Mouse (Mus musculus): ENCODE measurements around the gene Pnpla6. TPM values are rescaled to one million over a fixed set of nuclear protein-coding genes. Genes with fewer than 3 reads are reported as not detected.

The Pnpla6 gene
- polyA plus RNA-seq, 1 experiment, result 28.0 TPM

DNA sequence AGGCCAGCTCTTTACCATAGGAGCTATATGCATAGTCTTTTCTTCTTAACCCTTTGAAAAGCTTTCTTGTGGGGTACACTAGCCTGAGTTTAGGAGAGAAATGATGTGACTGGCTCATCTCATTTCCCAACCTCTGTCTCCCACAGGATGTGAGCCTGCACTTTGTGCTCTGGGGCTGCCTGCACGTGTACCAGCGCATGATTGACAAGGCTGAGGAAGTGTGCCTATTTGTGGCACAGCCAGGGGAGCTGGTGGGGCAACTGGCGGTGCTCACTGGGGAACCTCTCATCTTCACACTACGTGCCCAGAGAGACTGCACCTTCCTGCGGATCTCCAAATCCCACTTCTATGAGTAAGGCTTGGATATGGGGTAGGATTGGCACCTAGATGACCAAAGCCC, 15.6 kb downstream of the Pnpla6 start:
- H3K4me3 ChIP-seq (ENCODE audit: insufficient read depth, low read length), result no peak overlapping the region
- no peak overlapping the region for H3K27ac ChIP-seq (ENCODE audit: insufficient read depth, low read length)
- TF ChIP-seq CTCF (IDR thresholded peaks at IDR 0.05; ENCODE audit: borderline replicate concordance, insufficient read depth, low read length) (no peak), POLR2A (IDR thresholded peaks at IDR 0.05; ENCODE audit: low read depth, low read length) (no peak)
- no peaks in the 10 kb centered on the region for H3K4me1 ChIP-seq (ENCODE audit: control insufficient read depth, insufficient read depth, low read length)

DNA sequence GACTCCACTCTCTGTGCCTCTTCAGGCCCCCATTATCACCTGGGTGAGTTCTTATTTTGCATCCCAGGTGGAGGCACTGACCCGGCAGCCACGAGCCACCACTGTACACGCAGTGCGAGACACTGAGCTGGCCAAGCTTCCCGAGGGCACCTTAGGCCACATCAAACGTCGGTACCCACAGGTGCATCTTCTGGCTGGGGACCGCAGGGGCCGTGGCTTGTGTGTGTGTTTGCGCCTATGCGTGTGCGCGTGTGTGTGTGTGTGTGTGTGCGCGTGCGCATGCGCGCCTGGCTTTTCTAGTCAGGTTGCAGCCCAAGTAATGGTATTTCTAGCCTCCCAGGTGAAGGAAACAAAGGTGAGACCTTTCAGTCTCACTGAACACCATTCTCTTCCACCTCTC, 16.8 kb downstream of the Pnpla6 start:
- Histone ChIP-seq H3K4me3 (ENCODE audit: insufficient read depth, low read length) (no peak overlapping the region), H3K27ac (ENCODE audit: insufficient read depth, low read length) (no peak overlapping the region), H3K4me1 (ENCODE audit: control insufficient read depth, insufficient read depth, low read length) (no peaks in the 10 kb centered on the region)
- no peak for TF ChIP-seq POLR2A (IDR thresholded peaks at IDR 0.05; ENCODE audit: low read depth, low read length)

DNA sequence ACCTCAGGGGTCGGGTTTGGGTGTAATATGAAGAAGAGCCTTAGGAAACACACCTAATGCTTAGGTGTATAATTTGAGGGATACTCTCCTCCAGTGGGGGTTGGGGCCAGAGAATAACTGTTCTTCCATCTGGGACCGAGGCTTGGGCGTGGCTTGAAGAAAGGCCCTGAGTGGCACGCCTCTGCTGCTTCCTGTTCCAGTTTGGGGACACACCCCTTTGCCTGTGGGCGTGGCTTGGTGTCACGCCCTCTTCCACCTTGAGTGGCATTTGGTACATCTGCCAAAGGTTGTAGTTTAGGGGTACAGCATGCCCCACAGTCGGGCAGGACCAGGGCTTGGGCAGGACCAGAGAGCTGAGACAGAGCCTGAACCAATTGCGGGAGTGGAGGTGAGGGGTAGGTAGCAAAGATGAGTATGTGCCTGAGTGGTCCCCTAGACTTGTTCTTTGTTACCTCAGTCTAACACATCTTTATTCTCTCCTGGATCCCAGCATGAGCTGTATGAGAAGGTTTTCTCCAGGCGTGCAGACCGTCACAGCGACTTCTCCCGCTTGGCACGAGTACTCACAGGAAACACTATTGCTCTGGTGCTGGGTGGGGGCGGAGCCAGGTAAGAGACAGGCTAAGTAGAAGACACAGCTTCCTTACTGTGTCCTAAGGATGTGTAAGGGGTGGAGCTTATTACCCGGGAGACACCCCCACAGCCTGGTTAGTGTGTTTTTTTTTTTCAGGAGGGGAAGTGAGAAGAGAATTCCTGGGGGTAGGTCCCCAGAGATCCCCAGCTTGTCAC, 21.1 kb downstream of the Pnpla6 start:
- TF ChIP-seq POLR2A (IDR thresholded peaks at IDR 0.05; ENCODE audit: low read depth, low read length), result no peak
- no peak for TF ChIP-seq CTCF (IDR thresholded peaks at IDR 0.05; ENCODE audit: borderline replicate concordance, insufficient read depth, low read length)
- Histone ChIP-seq H3K27ac (ENCODE audit: insufficient read depth, low read length) (no peak overlapping the region), H3K4me1 (ENCODE audit: control insufficient read depth, insufficient read depth, low read length) (no peaks in the 10 kb centered on the region), H3K4me3 (ENCODE audit: insufficient read depth, low read length) (no peak overlapping the region)

DNA sequence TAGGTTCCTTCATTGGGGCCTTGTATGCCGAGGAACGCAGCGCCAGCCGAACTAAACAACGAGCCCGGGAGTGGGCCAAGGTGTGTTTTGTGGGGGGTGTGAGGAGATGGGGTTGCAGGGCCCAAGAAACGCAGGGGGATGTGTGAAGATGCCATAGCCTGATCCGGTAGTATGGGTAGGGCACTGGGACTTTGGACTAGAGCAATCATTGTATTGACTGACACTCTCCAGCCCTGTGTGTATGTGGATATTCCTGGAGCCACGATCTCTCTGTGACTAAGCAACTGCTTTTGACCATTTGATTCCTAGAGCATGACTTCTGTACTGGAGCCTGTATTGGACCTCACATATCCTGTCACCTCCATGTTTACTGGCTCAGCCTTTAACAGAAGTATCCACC, 21.8 kb downstream of the Pnpla6 start:
- no peak overlapping the region for H3K27ac ChIP-seq (ENCODE audit: insufficient read depth, low read length)
- H3K4me1 ChIP-seq (ENCODE audit: control insufficient read depth, insufficient read depth, low read length), result no peaks in the 10 kb centered on the region
- TF ChIP-seq POLR2A (IDR thresholded peaks at IDR 0.05; ENCODE audit: low read depth, low read length), result no peak
- TF ChIP-seq CTCF (IDR thresholded peaks at IDR 0.05; ENCODE audit: borderline replicate concordance, insufficient read depth, low read length), result no peak
- no peak overlapping the region for H3K4me3 ChIP-seq (ENCODE audit: insufficient read depth, low read length)

DNA sequence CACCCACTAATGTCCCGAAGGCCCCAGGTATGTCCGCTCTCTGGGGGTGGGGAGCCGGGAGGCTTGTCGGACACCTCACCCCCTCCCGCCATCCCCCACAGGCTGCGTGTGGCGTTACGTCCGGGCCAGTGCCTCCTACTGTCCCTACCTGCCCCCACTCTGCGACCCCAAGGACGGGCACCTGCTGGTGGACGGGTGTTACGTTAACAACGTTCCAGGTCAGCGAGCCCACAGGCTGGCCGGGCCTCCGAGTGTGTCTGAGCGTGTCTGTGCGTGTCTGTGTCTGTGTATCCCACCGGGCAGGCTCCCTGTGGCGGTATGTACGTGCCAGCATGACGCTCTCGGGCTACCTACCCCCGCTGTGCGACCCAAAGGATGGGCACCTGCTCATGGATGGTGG, 22.5 kb downstream of the Pnpla6 start:
- H3K27ac ChIP-seq (ENCODE audit: insufficient read depth, low read length), result no peak overlapping the region

DNA sequence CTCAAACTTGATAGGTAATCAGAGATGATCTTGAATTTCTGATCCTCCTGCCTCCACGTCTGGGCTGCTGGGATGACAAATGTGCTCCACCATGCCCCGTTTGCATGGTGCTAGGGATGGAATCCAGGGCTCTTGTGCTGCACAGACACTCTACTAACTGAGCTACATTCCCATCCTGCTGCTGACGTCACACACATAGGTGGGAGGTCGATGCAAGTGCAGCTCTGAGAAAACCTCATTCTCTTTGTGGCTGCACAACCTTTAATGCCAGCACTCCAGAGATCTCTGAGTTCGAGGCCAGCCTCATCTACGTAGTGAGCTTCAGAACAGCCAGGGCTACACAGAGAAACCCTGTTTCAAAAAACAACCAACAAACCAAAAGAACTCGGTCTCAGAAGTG, 24.0 kb downstream of the Pnpla6 start:
- H3K4me1 ChIP-seq (ENCODE audit: control insufficient read depth, insufficient read depth, low read length), result no peaks in the 10 kb centered on the region
- no peak for TF ChIP-seq POLR2A (IDR thresholded peaks at IDR 0.05; ENCODE audit: low read depth, low read length)
- TF ChIP-seq CTCF (IDR thresholded peaks at IDR 0.05; ENCODE audit: borderline replicate concordance, insufficient read depth, low read length), result no peak
- no peak overlapping the region for H3K4me3 ChIP-seq (ENCODE audit: insufficient read depth, low read length)
- H3K27ac ChIP-seq (ENCODE audit: insufficient read depth, low read length), result no peak overlapping the region

More for the DNA sequence above, 22.5 kb downstream of the Pnpla6 start:
- H3K4me1 ChIP-seq (ENCODE audit: control insufficient read depth, insufficient read depth, low read length), result no peaks in the 10 kb centered on the region
- H3K4me3 ChIP-seq (ENCODE audit: insufficient read depth, low read length), result no peak overlapping the region
- TF ChIP-seq CTCF (IDR thresholded peaks at IDR 0.05; ENCODE audit: borderline replicate concordance, insufficient read depth, low read length), result no peak
- TF ChIP-seq POLR2A (IDR thresholded peaks at IDR 0.05; ENCODE audit: low read depth, low read length), result no peak

DNA sequence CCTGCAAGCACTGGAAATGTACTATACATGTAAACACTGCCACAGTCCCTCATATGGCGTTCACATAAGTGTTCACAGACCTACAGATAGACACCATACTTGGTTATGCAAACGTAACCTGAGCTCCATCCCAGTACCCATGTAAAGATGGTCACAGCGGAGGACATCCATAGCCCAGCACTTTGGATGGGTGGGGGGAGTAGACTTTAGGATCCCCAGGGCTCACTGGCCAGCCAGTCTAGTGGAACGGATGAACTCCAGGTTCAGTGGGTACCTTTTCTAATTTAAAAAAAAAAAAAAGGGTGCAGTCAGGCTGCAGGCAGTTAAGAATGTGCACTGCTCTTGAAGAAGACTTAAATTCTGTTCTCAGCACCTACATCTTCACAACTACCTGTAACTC, 24.9 kb downstream of the Pnpla6 start:
- TF ChIP-seq CTCF (IDR thresholded peaks at IDR 0.05; ENCODE audit: borderline replicate concordance, insufficient read depth, low read length) (no peak), POLR2A (IDR thresholded peaks at IDR 0.05; ENCODE audit: low read depth, low read length) (no peak)

DNA sequence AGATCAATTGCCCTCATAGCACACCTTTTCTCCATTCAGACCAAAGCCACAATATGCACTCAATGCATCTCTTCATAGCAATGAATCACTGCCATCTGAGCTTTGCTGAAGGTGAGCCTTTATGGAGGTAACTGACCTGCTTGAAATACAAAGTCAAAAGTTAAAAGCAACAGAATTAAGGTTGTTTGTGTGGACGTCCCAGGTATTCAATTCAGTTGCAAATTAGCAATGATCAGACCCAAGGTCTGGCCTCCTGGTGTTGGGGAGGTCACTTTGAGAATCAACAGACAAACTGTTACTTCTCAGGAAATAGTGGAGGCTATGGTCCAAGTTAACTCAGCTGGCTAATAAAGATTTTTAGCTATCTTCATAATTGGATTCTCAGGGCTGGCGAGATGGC, 31.3 kb downstream of the Pnpla6 start:
- Histone ChIP-seq H3K27ac (ENCODE audit: insufficient read depth, low read length) (no peak overlapping the region), H3K4me1 (ENCODE audit: control insufficient read depth, insufficient read depth, low read length) (no peaks in the 10 kb centered on the region), H3K4me3 (ENCODE audit: insufficient read depth, low read length) (no peak overlapping the region)
- TF ChIP-seq CTCF (IDR thresholded peaks at IDR 0.05; ENCODE audit: borderline replicate concordance, insufficient read depth, low read length), result no peak
- no peak for TF ChIP-seq POLR2A (IDR thresholded peaks at IDR 0.05; ENCODE audit: low read depth, low read length)

More for the DNA sequence above, 24.9 kb downstream of the Pnpla6 start:
- Histone ChIP-seq H3K27ac (ENCODE audit: insufficient read depth, low read length) (no peak overlapping the region), H3K4me3 (ENCODE audit: insufficient read depth, low read length) (no peak overlapping the region), H3K4me1 (ENCODE audit: control insufficient read depth, insufficient read depth, low read length) (no peaks in the 10 kb centered on the region)

DNA sequence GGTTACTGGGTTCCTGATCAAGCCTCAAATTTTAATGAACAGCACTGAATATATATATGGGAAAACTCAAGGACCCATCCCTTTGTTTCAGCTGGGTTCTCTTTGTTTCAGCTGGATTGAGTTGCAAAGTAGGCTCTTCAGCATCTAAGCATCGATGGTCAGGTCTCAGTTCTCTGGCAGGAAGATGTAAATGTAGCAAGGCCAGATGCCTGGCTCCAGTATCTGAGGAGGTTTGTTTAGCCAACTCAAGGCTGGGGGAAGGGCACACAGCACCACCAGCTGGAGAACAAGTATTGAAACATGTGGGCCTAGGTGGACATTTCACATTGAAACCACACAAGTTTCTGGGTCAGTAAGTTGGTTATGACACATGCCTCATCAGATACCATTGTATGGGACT, 37.1 kb downstream of the Pnpla6 start:
- Histone ChIP-seq H3K27ac (ENCODE audit: insufficient read depth, low read length) (no peak overlapping the region), H3K4me1 (ENCODE audit: control insufficient read depth, insufficient read depth, low read length) (no peaks in the 10 kb centered on the region), H3K4me3 (ENCODE audit: insufficient read depth, low read length) (no peak overlapping the region)
- no peak for TF ChIP-seq CTCF (IDR thresholded peaks at IDR 0.05; ENCODE audit: borderline replicate concordance, insufficient read depth, low read length)
- no peak for TF ChIP-seq POLR2A (IDR thresholded peaks at IDR 0.05; ENCODE audit: low read depth, low read length)

DNA sequence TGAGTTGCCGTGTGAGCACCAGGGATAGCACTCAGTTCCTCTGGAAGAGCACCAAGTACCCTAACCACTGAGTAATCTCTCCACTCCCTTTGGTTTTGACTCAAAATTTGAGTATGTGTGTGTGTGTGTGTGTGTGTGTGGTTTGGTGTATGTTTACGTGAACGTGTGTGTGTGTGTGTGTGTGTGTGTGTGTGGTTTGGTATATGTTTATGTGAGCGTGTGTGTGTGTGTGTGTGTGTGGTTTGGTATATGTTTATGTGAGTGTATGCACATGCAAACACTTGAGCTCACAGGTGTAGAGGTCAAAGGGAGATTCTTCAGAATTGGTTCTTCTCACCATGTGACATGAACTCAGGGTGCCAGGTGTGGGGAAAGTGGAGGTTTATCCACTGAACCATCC, 40.9 kb downstream of the Pnpla6 start:
- TF ChIP-seq POLR2A (IDR thresholded peaks at IDR 0.05; ENCODE audit: low read depth, low read length), result 0 out of 2 replicates have a peak, but pooled peaks have one; percentile 24
- no peak for TF ChIP-seq CTCF (IDR thresholded peaks at IDR 0.05; ENCODE audit: borderline replicate concordance, insufficient read depth, low read length)
- no peak overlapping the region for H3K27ac ChIP-seq (ENCODE audit: insufficient read depth, low read length)
- H3K4me1 ChIP-seq (ENCODE audit: control insufficient read depth, insufficient read depth, low read length), result no peaks in the 10 kb centered on the region
- no peak overlapping the region for H3K4me3 ChIP-seq (ENCODE audit: insufficient read depth, low read length)
